Mouse (Mus musculus): Measurements from ENCODE around the gene Calml3. TPM values are rescaled to one million over a fixed set of nuclear protein-coding genes. Genes with fewer than 3 reads are reported as not detected.

Gene Calml3
- polyA plus RNA-seq, 1 experiment from 2014 or later, result not detected

- 85% methylated on average over 5 of the region's 5 CpGs for WGBS
- DNase-seq (ENCODE audit: extremely low spot score, low spot score), result no peak
- H3K4me1 ChIP-seq, result no peaks in the 10 kb centered on the region
- H3K9me3 ChIP-seq, result 0 out of 2 replicates have a peak, but pooled peaks cover 3% of the 10 kb centered on the region
- no peaks in the 10 kb centered on the region for H3K27me3 ChIP-seq (ENCODE audit: poor library complexity, severe bottlenecking)
- no peak overlapping the region for H3K27ac ChIP-seq
- no peak overlapping the region for H3K4me3 ChIP-seq
- H3K36me3 ChIP-seq (replicated peaks), result no peaks in the 10 kb centered on the region
Measured at GRCm38 (mm10) chr13:3805638-3806037, 1.5 kb upstream of the Calml3 start.

- Histone ChIP-seq H3K4me1 (no peaks in the 10 kb centered on the region), H3K36me3 (replicated peaks) (no peaks in the 10 kb centered on the region), H3K27me3 (ENCODE audit: poor library complexity, severe bottlenecking) (no peaks in the 10 kb centered on the region), H3K9me3 (no peaks in the 10 kb centered on the region), H3K4me3 (no peak overlapping the region), H3K27ac (no peak overlapping the region)
- DNase-seq (ENCODE audit: extremely low spot score, low spot score), result no peak
- WGBS, result 85% methylated on average over 2 of the region's 2 CpGs
Measured at GRCm38 (mm10) chr13:3805132-3805531, 1.0 kb upstream of the Calml3 start.

GRCm38 (mm10) chr13:3799386-3799785 lies 4.7 kb downstream of the Calml3 start:
- no peak for DNase-seq (ENCODE audit: extremely low spot score, low spot score)
- 84% methylated on average over 3 of the region's 3 CpGs for WGBS
- H3K9me3 ChIP-seq, result no peaks in the 10 kb centered on the region
- no peaks in the 10 kb centered on the region for H3K36me3 ChIP-seq (replicated peaks)
- no peak overlapping the region for H3K4me3 ChIP-seq
- no peak overlapping the region for H3K27ac ChIP-seq
- no peaks in the 10 kb centered on the region for H3K27me3 ChIP-seq (ENCODE audit: poor library complexity, severe bottlenecking)
- H3K4me1 ChIP-seq, result no peaks in the 10 kb centered on the region

- no peak overlapping the region for H3K4me3 ChIP-seq
- H3K27ac ChIP-seq, result no peak overlapping the region
- H3K36me3 ChIP-seq (replicated peaks), result no peaks in the 10 kb centered on the region
- DNase-seq (ENCODE audit: extremely low spot score, low spot score), result no peak
- no peaks in the 10 kb centered on the region for H3K9me3 ChIP-seq
- H3K4me1 ChIP-seq, result peaks cover 5% of the 10 kb centered on the region; the same call in 1 of the 2 replicates
- no peaks in the 10 kb centered on the region for H3K27me3 ChIP-seq (ENCODE audit: poor library complexity, severe bottlenecking)
Measured at GRCm38 (mm10) chr13:3798751-3799150, 5.4 kb downstream of the Calml3 start.

GRCm38 (mm10) chr13:3796649-3797048 lies 7.5 kb downstream of the Calml3 start:
- DNase-seq (ENCODE audit: extremely low spot score, low spot score), result no peak
- Histone ChIP-seq H3K9me3 (no peaks in the 10 kb centered on the region), H3K27me3 (ENCODE audit: poor library complexity, severe bottlenecking) (no peaks in the 10 kb centered on the region), H3K4me1 (peaks cover 5% of the 10 kb centered on the region; the same call in 1 of the 2 replicates), H3K4me3 (no peak overlapping the region), H3K36me3 (replicated peaks) (no peaks in the 10 kb centered on the region), H3K27ac (no peak overlapping the region)
- WGBS, result 94% methylated on average over 4 of the region's 4 CpGs

GRCm38 (mm10) chr13:3789531-3789930 lies 14.6 kb downstream of the Calml3 start:
- no peaks in the 10 kb centered on the region for H3K36me3 ChIP-seq (replicated peaks)
- 86% methylated on average over 2 of the region's 2 CpGs for WGBS
- H3K4me3 ChIP-seq, result no peak overlapping the region
- no peaks in the 10 kb centered on the region for H3K27me3 ChIP-seq (ENCODE audit: poor library complexity, severe bottlenecking)
- H3K9me3 ChIP-seq, result no peaks in the 10 kb centered on the region
- no peak overlapping the region for H3K27ac ChIP-seq
- DNase-seq (ENCODE audit: extremely low spot score, low spot score), result no peak
- H3K4me1 ChIP-seq, result peaks cover 5% of the 10 kb centered on the region; the same call in 1 of the 2 replicates

- H3K36me3 ChIP-seq (replicated peaks), result no peaks in the 10 kb centered on the region
- H3K4me3 ChIP-seq, result no peak overlapping the region
- H3K4me1 ChIP-seq, result no peaks in the 10 kb centered on the region
- no peak for DNase-seq (ENCODE audit: extremely low spot score, low spot score)
- no peaks in the 10 kb centered on the region for H3K9me3 ChIP-seq
- no peaks in the 10 kb centered on the region for H3K27me3 ChIP-seq (ENCODE audit: poor library complexity, severe bottlenecking)
- H3K27ac ChIP-seq, result no peak overlapping the region
- 92% methylated on average over 2 of the region's 2 CpGs for WGBS
Measured at GRCm38 (mm10) chr13:3788588-3788987, 15.5 kb downstream of the Calml3 start.

GRCm38 (mm10) chr13:3787644-3788043 lies 16.5 kb downstream of the Calml3 start:
- Histone ChIP-seq H3K4me3 (no peak overlapping the region), H3K9me3 (no peaks in the 10 kb centered on the region), H3K27ac (no peak overlapping the region), H3K4me1 (peaks cover 3% of the 10 kb centered on the region; the same call in 1 of the 2 replicates), H3K36me3 (replicated peaks) (no peaks in the 10 kb centered on the region), H3K27me3 (ENCODE audit: poor library complexity, severe bottlenecking) (no peaks in the 10 kb centered on the region)
- 93% methylated on average over 3 of the region's 3 CpGs for WGBS
- DNase-seq (ENCODE audit: extremely low spot score, low spot score), result no peak

GRCm38 (mm10) chr13:3787102-3787501 lies 17.0 kb downstream of the Calml3 start:
- no peaks in the 10 kb centered on the region for H3K9me3 ChIP-seq
- no peak overlapping the region for H3K27ac ChIP-seq
- no peak overlapping the region for H3K4me3 ChIP-seq
- no peaks in the 10 kb centered on the region for H3K27me3 ChIP-seq (ENCODE audit: poor library complexity, severe bottlenecking)
- DNase-seq (ENCODE audit: extremely low spot score, low spot score), result no peak
- 80% methylated on average over 4 of the region's 4 CpGs for WGBS
- H3K36me3 ChIP-seq (replicated peaks), result no peaks in the 10 kb centered on the region
- peaks cover 6% of the 10 kb centered on the region; the same call in 1 of the 2 replicates for H3K4me1 ChIP-seq

GRCm38 (mm10) chr13:3783621-3784020 lies 20.5 kb downstream of the Calml3 start:
- no peak for DNase-seq (ENCODE audit: extremely low spot score, low spot score)
- H3K27ac ChIP-seq, result no peak overlapping the region
- H3K4me3 ChIP-seq, result no peak overlapping the region
- peaks cover 6% of the 10 kb centered on the region; the same call in 1 of the 2 replicates for H3K4me1 ChIP-seq
- no peaks in the 10 kb centered on the region for H3K36me3 ChIP-seq (replicated peaks)
- 93% methylated on average over 2 of the region's 2 CpGs for WGBS
- H3K9me3 ChIP-seq, result no peaks in the 10 kb centered on the region
- no peaks in the 10 kb centered on the region for H3K27me3 ChIP-seq (ENCODE audit: poor library complexity, severe bottlenecking)

GRCm38 (mm10) chr13:3782499-3782898 lies 21.6 kb downstream of the Calml3 start:
- no peaks in the 10 kb centered on the region for H3K27me3 ChIP-seq (ENCODE audit: poor library complexity, severe bottlenecking)
- no peaks in the 10 kb centered on the region for H3K36me3 ChIP-seq (replicated peaks)
- H3K4me3 ChIP-seq, result no peak overlapping the region
- H3K4me1 ChIP-seq, result peaks cover 6% of the 10 kb centered on the region; the same call in 1 of the 2 replicates
- DNase-seq (ENCODE audit: extremely low spot score, low spot score), result no peak
- no peak overlapping the region for H3K27ac ChIP-seq
- H3K9me3 ChIP-seq, result no peaks in the 10 kb centered on the region
- WGBS, result 48% methylated on average over 2 of the region's 2 CpGs

- Histone ChIP-seq H3K4me1 (peaks cover 6% of the 10 kb centered on the region; the same call in 1 of the 2 replicates), H3K27ac (no peak overlapping the region), H3K9me3 (no peaks in the 10 kb centered on the region), H3K36me3 (replicated peaks) (no peaks in the 10 kb centered on the region), H3K27me3 (ENCODE audit: poor library complexity, severe bottlenecking) (no peaks in the 10 kb centered on the region), H3K4me3 (no peak overlapping the region)
- 92% methylated on average over 8 of the region's 8 CpGs for whole genome bisulfite sequencing
- no peak for DNase-seq (ENCODE audit: extremely low spot score, low spot score)
Measured at GRCm38 (mm10) chr13:3779575-3780226, 24.4 kb downstream of the Calml3 start.

- no peaks in the 10 kb centered on the region for H3K9me3 ChIP-seq
- H3K27ac ChIP-seq, result no peak overlapping the region
- no peak for DNase-seq (ENCODE audit: extremely low spot score, low spot score)
- H3K4me3 ChIP-seq, result no peak overlapping the region
- no peaks in the 10 kb centered on the region for H3K27me3 ChIP-seq (ENCODE audit: poor library complexity, severe bottlenecking)
- 85% methylated on average over 4 of the region's 4 CpGs for WGBS
- peaks cover 6% of the 10 kb centered on the region; the same call in 1 of the 2 replicates for H3K4me1 ChIP-seq
- no peaks in the 10 kb centered on the region for H3K36me3 ChIP-seq (replicated peaks)
Measured at GRCm38 (mm10) chr13:3778591-3779364, 25.3 kb downstream of the Calml3 start.

Measured in forebrain, embryonic 10.5 days (tissue).